In the genomic region with DNA sequence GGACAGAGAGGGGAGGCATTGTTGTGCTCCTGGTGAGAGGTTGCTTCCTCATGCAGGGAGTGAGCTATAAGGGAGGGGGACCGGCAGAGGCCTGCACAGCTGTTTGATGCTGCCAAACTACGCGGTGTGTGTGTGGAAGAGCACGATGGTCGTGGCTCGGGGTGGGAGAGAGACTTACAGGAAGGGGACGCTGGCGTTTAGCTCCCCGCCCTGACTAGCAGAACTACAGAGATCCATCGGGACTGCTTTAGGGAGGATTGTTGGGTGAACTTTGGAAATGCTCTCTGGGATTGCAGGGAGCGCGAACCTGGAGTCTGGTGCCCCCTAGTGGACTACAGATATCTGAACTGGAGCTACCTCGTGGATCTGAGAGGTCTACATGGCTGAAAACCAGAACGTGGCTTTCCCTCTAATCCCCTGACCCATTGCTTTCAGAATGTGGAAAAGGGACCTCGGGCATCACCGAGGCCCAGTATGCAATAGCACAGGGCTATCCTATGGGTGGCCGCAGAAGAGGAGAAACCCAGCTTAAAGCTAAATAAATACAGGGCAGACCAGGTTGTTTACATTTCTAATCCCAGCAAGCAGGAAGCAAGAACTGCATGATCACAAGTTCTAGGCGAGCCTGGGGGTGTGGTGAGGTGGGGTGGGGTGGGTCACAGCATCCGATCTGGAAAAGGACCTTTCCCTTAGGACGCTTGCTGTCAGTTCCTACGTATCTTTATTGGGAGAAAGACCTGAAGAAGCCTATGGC, we compare ENCODE assay signal across 9 mouse cellular contexts. TPM values are rescaled to one million over a fixed set of nuclear protein-coding genes. Genes with fewer than 3 reads are reported as not detected.
A peak's percentile ranks its signal among the peaks of the same experiment; 100 is the strongest.
DNase-seq lines count a peak whose midpoint lies in the region; ATAC-seq and TF ChIP-seq lines count a peak whose summit lies in the region.
"Had no signal": no experiment of that assay in that cellular context is flagged by ENCODE, and none has a peak within 500 bp of the region (broad histone marks: within the 10 kb centered on the region; RNA-seq: fewer than 3 reads in every experiment).

No protein-coding gene starts in this region.

- intact Hi-C loops in heart, postnatal 25 days (cut with DNase I), result no loop called here

- TF ChIP-seq EP300 in MEL (IDR thresholded peaks at IDR 0.05; ENCODE audit: low read depth in 1 of 2, low read length in 2 of 2), result no peak

- peak overlapping the region; percentile 66 for H3K9ac ChIP-seq in MEL (ENCODE audit: control insufficient read depth, low read depth, low read length, poor library complexity, severe bottlenecking)
- H3K9ac ChIP-seq in forebrain, embryonic 14.5 days (ENCODE audit: low read length), result no peak overlapping the region
- H3K9ac ChIP-seq in lung, embryonic 15.5 days, result peak overlapping the region; percentile 32; the same call in 1 of the 2 replicates

- H3K27me3 ChIP-seq in MEL (ENCODE audit: control insufficient read depth in 1 of 2, insufficient read depth in 2 of 2, low read length in 2 of 2), result no peaks in the 10 kb centered on the region
- no peaks in the 10 kb centered on the region for H3K27me3 ChIP-seq in forebrain, embryonic 14.5 days (replicated peaks; ENCODE audit: control insufficient read depth, insufficient read depth, low read length)
- peaks cover 13% of the 10 kb centered on the region for H3K27me3 ChIP-seq in lung, embryonic 15.5 days

- DNase-seq in MEL (ENCODE audit: low read depth, low spot score), result peak; percentile 73
- DNase-seq in cerebellum, adult 11 months, result peak; percentile 26
- DNase-seq in forebrain, embryonic 14.5 days (ENCODE audit: low spot score), result peak; percentile 74
- DNase-seq in heart, postnatal 25 days (ENCODE audit: low spot score), result peak; percentile 4
- DNase-seq in kidney, postnatal 4 days, result peak; percentile 56 to 74
- DNase-seq in ovary, postnatal 14 days (ENCODE audit: low spot score), result peak; percentile 37
- peak; percentile 20 to 27 for DNase-seq in urinary bladder, postnatal 36 days (ENCODE audit: low spot score in 2 of 2)

- no peaks in the 10 kb centered on the region for H3K9me3 ChIP-seq in MEL (replicated peaks; ENCODE audit: insufficient read depth, low read length)
- no peaks in the 10 kb centered on the region for H3K9me3 ChIP-seq in forebrain, embryonic 14.5 days (replicated peaks; ENCODE audit: control insufficient read depth, low read length)
- no peaks in the 10 kb centered on the region for H3K9me3 ChIP-seq in lung, embryonic 15.5 days

- TF ChIP-seq CTCF in MEL (IDR thresholded peaks at IDR 0.05 in 2 of 3, conservative IDR thresholded peaks at IDR 0.05 in 1 of 3; ENCODE audit: control insufficient read depth in 1 of 3, insufficient read depth in 1 of 3, low read depth in 2 of 3, low read length in 3 of 3, poor library complexity in 1 of 3, severe bottlenecking in 1 of 3), result peak; percentile 62 to 76 (median 69)

- TF ChIP-seq RAD21 in MEL (IDR thresholded peaks at IDR 0.05; ENCODE audit: low read depth, low read length), result peak; percentile 70

- no peaks in the 10 kb centered on the region for H3K79me2 ChIP-seq in MEL (ENCODE audit: control insufficient read depth, insufficient read depth, low read length, poor library complexity)

- ATAC-seq in forebrain, embryonic 14.5 days, result peak; percentile 84
- ATAC-seq in lung, embryonic 15.5 days (ENCODE audit: borderline replicate concordance, extremely low read depth, low FRiP score, low TSS enrichment), result peak; percentile 55; the same call in 1 of the 2 replicates

- H3K36me3 ChIP-seq in MEL (ENCODE audit: control insufficient read depth in 1 of 2, insufficient read depth in 2 of 2, low read length in 2 of 2), result peaks cover 0 to 2% of the 10 kb centered on the region in 2 experiments; a peak in 2 of 4 replicates
- no peaks in the 10 kb centered on the region for H3K36me3 ChIP-seq in forebrain, embryonic 14.5 days (ENCODE audit: control insufficient read depth, insufficient read depth, low read length)
- no peaks in the 10 kb centered on the region for H3K36me3 ChIP-seq in lung, embryonic 15.5 days

- peak overlapping the region; percentile 43 for H3K4me2 ChIP-seq in forebrain, embryonic 14.5 days (ENCODE audit: low read length)
- H3K4me2 ChIP-seq in lung, embryonic 15.5 days, result peak overlapping the region; percentile 55

- WGBS in forebrain, embryonic 14.5 days, result 40% methylated on average over 21 of the region's 21 CpGs
- WGBS in lung, embryonic 15.5 days, result 20% methylated on average over 21 of the region's 21 CpGs

- TF ChIP-seq POLR2A in MEL (IDR thresholded peaks at IDR 0.05; ENCODE audit: control insufficient read depth in 1 of 2, insufficient read depth in 1 of 2, low read depth in 1 of 2, low read length in 2 of 2, poor library complexity in 1 of 2), result no peak

- H3K4me3 ChIP-seq in MEL (ENCODE audit: control insufficient read depth in 1 of 2, insufficient read depth in 1 of 2, low read depth in 2 of 2, low read length in 2 of 2), result peak overlapping the region; percentile 14 to 52; a peak in 3 of 4 replicates
- no peak overlapping the region for H3K4me3 ChIP-seq in forebrain, embryonic 14.5 days (ENCODE audit: low read depth, low read length)
- peak overlapping the region; percentile 26 for H3K4me3 ChIP-seq in lung, embryonic 15.5 days

- H3K27ac ChIP-seq in MEL (ENCODE audit: control insufficient read depth, low read depth, low read length), result no peak overlapping the region
- no peak overlapping the region for H3K27ac ChIP-seq in forebrain, embryonic 14.5 days (ENCODE audit: low read depth, low read length)
- H3K27ac ChIP-seq in lung, embryonic 15.5 days, result no peak overlapping the region
- H3K27ac ChIP-seq: macrophage had no signal

- peaks cover 0 to 4% of the 10 kb centered on the region in 2 experiments; a peak in 1 of 4 replicates for H3K4me1 ChIP-seq in MEL (ENCODE audit: control insufficient read depth in 1 of 2, insufficient read depth in 2 of 2, low read length in 2 of 2)
- H3K4me1 ChIP-seq in forebrain, embryonic 14.5 days (ENCODE audit: control insufficient read depth, insufficient read depth, low read length), result no peaks in the 10 kb centered on the region
- no peaks in the 10 kb centered on the region for H3K4me1 ChIP-seq in lung, embryonic 15.5 days

TF ChIP-seq in MEL, 35 proteins besides CTCF, POLR2A, EP300 and RAD21:
- TF ChIP-seq RCOR1 (IDR thresholded peaks at IDR 0.05; ENCODE audit: low read depth, low read length), result no peak
- TF ChIP-seq NELFE (IDR thresholded peaks at IDR 0.05; ENCODE audit: low read depth, low read length), result no peak
- TF ChIP-seq MAZ (IDR thresholded peaks at IDR 0.05; ENCODE audit: low read depth, low read length), result no peak
- no peak for TF ChIP-seq MEF2A (IDR thresholded peaks at IDR 0.05; ENCODE audit: extremely low read depth, insufficient replicate concordance, low read depth, low read length, poor library complexity, severe bottlenecking)
- peak; percentile 69 for TF ChIP-seq MYC (IDR thresholded peaks at IDR 0.05; ENCODE audit: low read depth, low read length)
- no peak for TF ChIP-seq TAL1 (IDR thresholded peaks at IDR 0.05; ENCODE audit: low read length)
- no peak for TF ChIP-seq UBTF (IDR thresholded peaks at IDR 0.05; ENCODE audit: borderline replicate concordance, insufficient read depth, low read depth, low read length)
- TF ChIP-seq CHD1 (IDR thresholded peaks at IDR 0.05; ENCODE audit: low read depth, low read length), result no peak
- TF ChIP-seq ETS1 (IDR thresholded peaks at IDR 0.05; ENCODE audit: low read depth, low read length), result no peak
- TF ChIP-seq SMC3 (IDR thresholded peaks at IDR 0.05; ENCODE audit: low read depth, low read length), result peak; percentile 57
TF ChIP-seq in MEL: peak in this region for 2.

RNA-seq across cellular contexts. Expression of gene AU015836, which starts 57.2 kb away (rescaled TPM):
- total RNA-seq in MEL (2012; rRNA removed), result not detected in 2 replicates
- not detected for polyA plus RNA-seq in MEL (2012; ENCODE audit: insufficient read depth in 1 of 2, insufficient read length in 2 of 2, low read depth in 1 of 2, low replicate concordance in 2 of 2, missing spikeins in 1 of 2)
- polyA plus RNA-seq in forebrain, embryonic 14.5 days (2014; fragmentation: Nextera tagmentation; extraction: Ambion mirVana), result not detected in 2 replicates
- total RNA-seq in heart, postnatal 25 days (2021), result not detected
- polyA plus RNA-seq in lung, embryonic 15.5 days (2015; fragmentation: Nextera tagmentation; extraction: Ambion mirVana), result not detected in 2 replicates
- polyA plus RNA-seq: macrophage had no signal

Comparison
In these comparisons a context has a peak if more than half of its experiments do, and no peak if none do; other contexts are left out.
1. DNase-seq: peak in every context shown above with its lines; median percentile 74 in forebrain, embryonic 14.5 days; 73 in MEL; 65 in kidney, postnatal 4 days; 37 in ovary, postnatal 14 days; 26 in cerebellum, adult 11 months; 24 in urinary bladder, postnatal 36 days; 4 in heart, postnatal 25 days.